Mouse (Mus musculus) hindbrain, embryonic 14.5 days (tissue): ENCODE results near the gene Rps19bp1. TPM values are rescaled to one million over a fixed set of nuclear protein-coding genes. Genes with fewer than 3 reads are reported as not detected.

Experiments
- ATAC-seq: fragments of 200-750 bp; cut with Nextera tagmentation; 2 replicates; pipeline ENCODE4 v1.8.0; 2017; ENCODE audit warnings: moderate number of reproducible peaks, mild to moderate bottlenecking, moderate TSS enrichment, moderate library complexity; ENCODE audit not compliant: low FRiP score
- DNase-seq: peaks from one replicate; pipeline ENCODE4 v3.0.0-alpha.2; 2015; ENCODE audit warnings: low spot score
- H3K27ac ChIP-seq: fragments of 300-500 bp; sonication (generic); 2 replicates; pipeline ENCODE4 v1.5.1; 2014; ENCODE audit warnings: mild to moderate bottlenecking, moderate library complexity
- H3K27me3 ChIP-seq: fragments of 300-500 bp; sonication (generic); 2 replicates; pipeline ENCODE4 v1.6.1; 2014; ENCODE audit warnings: mild to moderate bottlenecking, low read length, mixed read lengths; ENCODE audit not compliant: control insufficient read depth, insufficient read depth
- H3K36me3 ChIP-seq: fragments of 300-500 bp; sonication (generic); replicated peaks from 2 replicates; pipeline ENCODE4 v1.6.1; 2014; ENCODE audit not compliant: control insufficient read depth, insufficient read depth
- H3K4me1 ChIP-seq: fragments of 300-500 bp; sonication (generic); replicated peaks from 2 replicates; pipeline ENCODE4 v1.6.1; 2014; ENCODE audit warnings: antibody characterized with exemption, low read length, mixed read lengths; ENCODE audit not compliant: control insufficient read depth, insufficient read depth
- H3K4me2 ChIP-seq: fragments of 300-500 bp; sonication (generic); replicated peaks from 2 replicates; pipeline ENCODE4 v1.6.1; 2014; ENCODE audit warnings: mild to moderate bottlenecking, moderate library complexity
- H3K4me3 ChIP-seq: fragments of 300-500 bp; sonication (generic); replicated peaks from 2 replicates; pipeline ENCODE4 v1.5.1; 2014; ENCODE audit warnings: mild to moderate bottlenecking, low read length
- H3K9ac ChIP-seq: fragments of 300-500 bp; sonication (generic); 2 replicates; pipeline ENCODE4 v1.6.1; 2014
- H3K9me3 ChIP-seq: fragments of 300-500 bp; sonication (generic); 2 replicates; pipeline ENCODE4 v1.6.1; 2016; ENCODE audit warnings: low read length; ENCODE audit not compliant: control insufficient read depth
- polyA plus RNA-seq: library from polyadenylated mRNA; unstranded; fragments of >200 nt; fragmentation: Nextera tagmentation; extraction: Ambion mirVana; gene quantifications from 2 replicates; pipeline ENCODE4 v1.2.1, GENCODE M21; 2014

The Rps19bp1 gene
- polyA plus RNA-seq, 1 experiment from 2014 or later: 83.7 TPM

DNA sequence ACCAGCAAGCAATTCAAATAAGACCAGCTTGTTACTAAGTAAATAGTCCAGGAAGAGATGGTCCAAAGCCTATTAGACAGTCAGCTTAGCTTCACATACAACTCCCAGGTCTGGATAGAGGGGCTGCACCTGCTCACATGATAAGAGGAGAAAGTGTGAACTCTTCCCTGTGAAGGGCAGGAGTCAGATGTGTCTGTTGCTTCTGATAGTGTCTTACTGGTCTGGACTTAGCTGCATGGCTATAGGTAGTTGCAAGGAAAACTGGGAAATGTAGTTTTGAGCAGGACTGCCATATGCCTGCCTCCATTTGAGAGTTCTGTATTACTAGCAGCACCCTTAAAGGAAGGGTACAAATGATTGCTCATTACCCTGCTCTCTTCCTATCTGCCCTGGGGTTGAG lies 50.4 kb downstream of the Rps19bp1 start:
- Histone ChIP-seq H3K4me2 (no peak overlapping the region), H3K9ac (no peak overlapping the region), H3K4me1 (no peaks in the 10 kb centered on the region), H3K4me3 (no peak overlapping the region), H3K9me3 (no peaks in the 10 kb centered on the region), H3K27ac (no peak overlapping the region), H3K27me3 (no peaks in the 10 kb centered on the region), H3K36me3 (peaks cover 35% of the 10 kb centered on the region)
- no peak for DNase-seq
- ATAC-seq: no peak

Other genes starting within 250 kb of the Rps19bp1 start
- 7.3 and 7.5 TPM in 2 replicates for gene Pdgfb, start 249.3 kb downstream of the Rps19bp1 start, polyA plus RNA-seq
- gene Syngr1, start 173.0 kb downstream of the Rps19bp1 start, polyA plus RNA-seq: 37.0 and 38.7 TPM in 2 replicates
- gene Rpl3, start 172.4 kb downstream of the Rps19bp1 start, polyA plus RNA-seq: 685 and 734 TPM in 2 replicates
- 32.2 and 36.1 TPM in 2 replicates for gene Tab1, start 131.2 kb downstream of the Rps19bp1 start, polyA plus RNA-seq
- gene Mgat3, start 90.6 kb downstream of the Rps19bp1 start, polyA plus RNA-seq: 22.3 and 24.5 TPM in 2 replicates
- 36.4 and 38.6 TPM in 2 replicates for gene Mief1, start 30.3 kb downstream of the Rps19bp1 start, polyA plus RNA-seq
- gene AC140267.1, start 28.5 kb downstream of the Rps19bp1 start, polyA plus RNA-seq: not detected in 2 replicates
- 102 and 115 TPM in 2 replicates for gene Atf4, start 9.1 kb downstream of the Rps19bp1 start, polyA plus RNA-seq
- gene Cacna1i, start 22.9 kb upstream of the Rps19bp1 start, polyA plus RNA-seq: 0.80 and 0.86 TPM in 2 replicates